Mouse (Mus musculus) mesoderm, embryonic 11.5 days (tissue): ENCODE results near the gene Gm5089.
A peak's percentile ranks its signal among the peaks of the same experiment; 100 is the strongest.

Experiments used
- DNase-seq: peaks from one replicate; pipeline ENCODE4 v3.0.0-alpha.2; 2012; ENCODE audit warnings: low read depth, low spot score

The Gm5089 gene

GRCm38 (mm10) chr14:122450496-122451382 is at the start of gene Gm5089:
TSS of gene Gm5089 (minus strand) at chr14:122451115.
- DNase-seq: peak; percentile 43

- DNase-seq: no peak
Observed at GRCm38 (mm10) chr14:122492015-122492414, 41.1 kb upstream of the Gm5089 start.

- DNase-seq: no peak
Observed at GRCm38 (mm10) chr14:122491521-122491920, 40.6 kb upstream of the Gm5089 start.

- DNase-seq: no peak
Observed at GRCm38 (mm10) chr14:122490441-122491328, 39.8 kb upstream of the Gm5089 start, which contains the start of gene Gm10837. TSS of gene Gm10837 (plus strand) at chr14:122490586.

- no peak for DNase-seq
Observed at GRCm38 (mm10) chr14:122489686-122490414, 38.9 kb upstream of the Gm5089 start.

GRCm38 (mm10) chr14:122489041-122489440 is 38.1 kb upstream of the Gm5089 start:
- DNase-seq: no peak

GRCm38 (mm10) chr14:122487366-122487765 is 36.5 kb upstream of the Gm5089 start:
- no peak for DNase-seq

GRCm38 (mm10) chr14:122486611-122487010 is 35.7 kb upstream of the Gm5089 start:
- DNase-seq: no peak

GRCm38 (mm10) chr14:122485635-122486181 is 34.8 kb upstream of the Gm5089 start:
- no peak for DNase-seq

- peak; percentile 27 for DNase-seq
Observed at GRCm38 (mm10) chr14:122484844-122485551, 34.1 kb upstream of the Gm5089 start.

GRCm38 (mm10) chr14:122484458-122484843 is 33.5 kb upstream of the Gm5089 start:
- DNase-seq: no peak

- DNase-seq: no peak
Observed at GRCm38 (mm10) chr14:122483556-122484421, 32.9 kb upstream of the Gm5089 start.

GRCm38 (mm10) chr14:122483024-122483385 is 32.1 kb upstream of the Gm5089 start:
- DNase-seq: no peak

- DNase-seq: no peak
Observed at GRCm38 (mm10) chr14:122482081-122483023, 31.4 kb upstream of the Gm5089 start.

- no peak for DNase-seq
Observed at GRCm38 (mm10) chr14:122481181-122481580, 30.3 kb upstream of the Gm5089 start.

GRCm38 (mm10) chr14:122480355-122480754 is 29.4 kb upstream of the Gm5089 start:
- DNase-seq: peak; percentile 39

- DNase-seq: peak; percentile 22
Observed at GRCm38 (mm10) chr14:122479461-122480109, 28.7 kb upstream of the Gm5089 start.

- peak; percentile 48 for DNase-seq
Observed at GRCm38 (mm10) chr14:122478574-122479011, 27.7 kb upstream of the Gm5089 start.
